Mouse (Mus musculus): ENCODE measurements around the gene Pptc7.

The Pptc7 gene

DNA sequence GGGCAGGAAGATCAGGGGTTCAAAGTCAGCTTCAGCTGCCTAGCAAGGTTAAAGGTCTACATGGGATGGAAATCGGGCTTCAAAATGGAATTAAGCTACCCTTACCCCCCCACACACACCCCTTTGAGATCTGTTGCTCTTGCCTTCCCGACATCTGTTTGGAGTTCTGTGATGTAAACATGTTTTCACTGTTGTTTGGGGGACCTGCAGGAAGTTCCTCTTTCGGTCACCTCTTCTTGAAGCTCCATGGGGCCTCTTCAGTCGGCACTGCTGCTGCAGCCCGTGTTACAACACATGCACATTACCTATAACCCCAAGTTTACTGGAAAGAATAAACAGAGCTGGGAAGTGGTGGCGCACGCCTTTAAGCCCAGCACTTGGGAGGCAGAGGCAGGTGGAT is 17.0 kb upstream of the Pptc7 start:
- DNase-seq (ENCODE audit: low spot score in 2 of 2): no peak

DNA sequence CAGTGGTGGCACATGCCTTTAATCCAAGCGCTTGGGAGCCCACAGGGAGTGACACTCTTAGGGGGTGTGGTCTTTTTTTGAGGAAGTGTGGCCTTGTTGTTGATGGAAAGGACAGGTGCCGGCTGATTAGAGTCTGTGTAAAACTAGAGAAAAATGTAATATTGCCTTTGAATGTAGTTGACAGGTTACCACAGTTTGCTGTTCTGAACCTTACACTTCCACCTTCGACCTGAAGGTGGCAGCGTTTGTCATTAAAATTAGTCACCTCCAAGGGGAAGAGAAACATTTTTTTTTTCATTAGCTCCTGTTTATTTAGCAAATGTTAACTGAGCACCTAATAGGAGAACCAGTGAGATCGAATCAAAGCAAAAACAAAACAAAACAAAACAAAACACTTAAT is 16.3 kb upstream of the Pptc7 start:
- DNase-seq (ENCODE audit: low spot score in 2 of 2): peak; percentile 74 to 76

DNA sequence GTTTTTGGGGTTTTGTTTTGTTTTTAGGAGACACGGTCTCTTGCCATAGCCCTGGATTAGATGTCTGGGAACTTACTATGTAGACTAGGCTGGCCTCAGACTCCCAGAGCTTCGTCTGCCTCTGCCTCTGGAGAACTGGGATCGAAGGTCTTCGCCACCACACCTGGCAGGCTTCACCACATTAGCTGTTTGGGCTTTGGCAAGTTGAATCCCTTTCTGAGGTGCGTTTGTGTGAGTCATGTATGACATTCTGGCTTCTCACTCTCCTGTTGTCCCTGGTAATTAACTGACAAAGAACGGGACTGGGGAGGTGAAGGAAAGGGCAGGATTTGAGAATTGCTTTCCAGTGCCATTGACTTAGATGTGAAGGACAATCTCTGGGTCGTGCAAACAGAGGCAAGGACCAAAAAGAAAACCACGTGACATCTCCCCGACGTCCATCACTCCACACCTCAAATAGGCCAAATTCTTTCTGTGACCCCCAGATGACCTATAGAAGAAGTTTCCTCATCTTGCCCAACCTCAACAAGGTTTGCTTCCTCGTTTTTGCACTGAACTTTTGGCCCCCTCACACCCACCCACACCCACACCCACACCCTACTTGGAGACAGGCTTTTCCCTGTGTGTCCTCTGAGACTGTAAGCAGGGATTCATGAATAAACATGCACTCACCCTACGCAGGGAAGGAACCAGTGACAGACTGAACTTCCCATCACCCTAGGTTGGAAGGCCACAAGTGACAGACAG is 15.1 kb upstream of the Pptc7 start:
- no peak for DNase-seq (ENCODE audit: low spot score in 2 of 2)

DNA sequence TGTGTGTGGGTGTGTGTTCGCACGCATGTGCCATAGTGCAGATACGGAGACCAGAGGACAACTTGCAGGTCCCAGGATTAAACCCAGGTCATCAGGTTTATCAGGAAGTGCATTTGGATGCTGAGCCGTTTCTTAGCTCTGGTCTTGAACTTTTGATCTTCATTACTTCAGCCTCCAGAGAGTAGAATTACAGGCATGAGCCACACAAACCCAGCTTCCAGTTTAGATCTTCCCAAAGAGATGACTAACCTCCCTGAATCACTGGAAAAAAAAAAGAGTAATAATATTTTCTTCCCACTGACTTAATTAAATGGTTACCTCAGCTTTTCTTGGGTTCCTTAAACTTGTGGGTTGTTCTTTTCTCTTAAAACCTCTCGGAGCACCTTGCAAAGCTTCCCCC is 11.3 kb upstream of the Pptc7 start:
- DNase-seq (ENCODE audit: low spot score in 2 of 2): no peak

DNA sequence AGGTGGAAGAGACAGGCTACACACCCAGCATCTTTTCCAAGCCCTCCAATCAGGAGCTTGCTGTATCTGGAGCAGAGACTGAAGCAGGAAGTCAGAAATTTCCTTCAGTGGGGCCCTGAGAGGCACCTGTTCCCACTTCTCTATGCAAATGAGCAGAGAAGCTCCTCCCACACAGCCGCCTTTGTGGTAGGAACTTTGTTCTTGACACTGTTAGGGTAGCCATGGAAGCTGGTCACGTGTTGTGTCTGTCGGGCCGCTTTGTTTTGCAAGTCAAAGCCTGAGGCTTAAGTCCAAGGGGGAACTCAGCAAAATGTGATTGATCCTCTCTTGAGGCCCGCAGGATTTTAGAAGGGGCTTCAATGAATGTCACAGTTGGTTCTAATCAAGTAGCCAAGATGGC is 9.4 kb upstream of the Pptc7 start:
- DNase-seq (ENCODE audit: low spot score in 2 of 2): no peak

DNA sequence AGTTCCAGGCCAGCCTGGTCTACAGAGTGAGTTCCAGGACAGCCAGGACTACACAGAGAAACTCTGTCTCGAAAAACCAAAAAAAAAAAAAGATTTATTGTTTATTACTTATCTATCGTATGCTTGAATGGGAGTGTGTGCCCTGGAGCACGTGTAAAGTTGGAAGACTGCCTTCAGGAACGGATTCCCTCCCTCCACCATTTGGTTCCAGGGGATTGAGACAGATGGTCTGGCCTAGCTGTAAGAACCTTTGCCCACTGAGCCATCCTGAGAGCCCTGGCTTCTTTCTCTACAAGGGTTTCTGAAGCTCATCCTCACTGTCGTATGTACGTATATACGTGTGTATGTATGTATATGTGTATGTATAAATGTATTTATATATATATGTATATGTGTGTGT is 5.2 kb upstream of the Pptc7 start:
- no peak for DNase-seq (ENCODE audit: low spot score in 2 of 2)

DNA sequence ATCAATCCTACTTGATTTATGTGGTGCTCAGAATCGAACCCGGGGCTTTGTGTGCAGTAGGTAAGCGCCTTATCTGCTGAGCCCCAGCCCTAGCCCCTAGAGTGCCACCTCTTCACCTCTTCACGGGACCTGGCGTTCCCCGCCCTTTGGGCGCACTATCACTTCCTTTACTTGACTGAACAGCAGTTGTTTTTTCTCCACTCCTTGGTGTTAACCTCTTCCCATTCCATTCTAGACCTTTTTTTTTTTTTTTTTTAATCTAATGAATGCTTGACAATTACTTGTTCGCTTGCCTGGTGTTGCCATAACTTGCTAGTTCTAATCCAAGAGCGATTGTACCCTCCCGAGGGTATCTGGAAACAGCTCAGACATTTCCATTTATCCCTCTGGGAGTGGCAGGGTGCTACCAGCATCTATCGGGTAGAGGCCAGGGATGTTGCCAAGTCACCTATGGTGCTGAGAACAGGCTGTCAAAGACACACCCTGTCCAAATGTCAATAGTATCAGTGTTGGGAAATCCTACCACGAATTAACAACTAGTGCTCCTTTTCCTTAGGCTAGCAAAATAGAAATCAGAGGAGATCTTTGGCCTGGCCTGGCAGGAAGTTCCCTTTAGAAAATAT is 4.3 kb upstream of the Pptc7 start:
- no peak for DNase-seq (ENCODE audit: low spot score in 2 of 2)

DNA sequence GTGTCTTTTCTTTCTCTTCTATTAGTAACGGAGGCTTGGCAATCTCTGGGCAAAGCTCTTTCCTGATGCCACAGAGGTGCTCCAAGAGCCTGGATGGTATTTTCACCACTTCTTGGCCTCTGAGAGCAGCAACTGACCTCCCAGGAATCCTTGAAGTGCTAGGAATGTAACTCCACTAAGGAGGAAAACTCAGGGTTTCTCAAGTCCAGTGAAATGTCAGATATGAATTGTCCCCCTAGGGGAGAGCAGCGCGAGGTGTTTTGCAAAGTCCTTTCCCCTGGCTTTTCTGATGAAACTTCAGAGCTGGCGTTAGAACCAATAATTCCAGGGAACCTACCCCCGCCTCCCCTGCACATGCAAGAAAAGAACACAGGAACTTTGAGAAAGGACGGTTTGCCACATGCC is 3.7 kb upstream of the Pptc7 start:
- no peak for DNase-seq (ENCODE audit: low spot score in 2 of 2)

DNA sequence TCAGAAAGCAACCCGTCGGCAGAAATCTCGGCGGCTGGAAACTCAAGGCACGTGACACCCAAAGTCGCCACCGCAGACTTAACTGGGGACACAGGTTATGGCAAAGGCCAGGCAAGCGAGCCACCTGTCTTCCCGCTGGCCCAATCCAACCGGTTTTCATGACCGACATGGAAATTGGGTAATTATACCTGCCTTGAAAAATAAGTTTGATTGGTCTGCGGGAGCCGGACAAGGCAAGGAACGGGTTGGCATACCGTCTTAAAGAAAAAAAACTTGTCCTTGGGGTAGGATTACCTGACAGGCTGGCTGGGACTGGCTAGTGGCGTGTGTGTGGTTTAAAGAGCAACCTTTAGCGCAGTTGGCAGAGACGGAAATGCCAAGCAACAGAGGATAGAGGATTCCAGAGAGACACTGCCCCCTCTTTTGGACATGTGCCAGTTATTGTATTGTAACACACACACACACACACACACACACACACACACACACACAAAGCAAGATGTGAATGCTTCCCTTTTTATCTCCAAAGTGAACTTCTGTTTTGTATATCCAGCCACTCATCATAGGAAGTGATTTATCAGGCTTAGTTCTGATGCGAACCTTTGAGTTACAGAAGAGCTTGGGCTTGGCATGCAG is 3.2 kb upstream of the Pptc7 start:
- DNase-seq (ENCODE audit: low spot score in 2 of 2): peak; percentile 60 to 69

DNA sequence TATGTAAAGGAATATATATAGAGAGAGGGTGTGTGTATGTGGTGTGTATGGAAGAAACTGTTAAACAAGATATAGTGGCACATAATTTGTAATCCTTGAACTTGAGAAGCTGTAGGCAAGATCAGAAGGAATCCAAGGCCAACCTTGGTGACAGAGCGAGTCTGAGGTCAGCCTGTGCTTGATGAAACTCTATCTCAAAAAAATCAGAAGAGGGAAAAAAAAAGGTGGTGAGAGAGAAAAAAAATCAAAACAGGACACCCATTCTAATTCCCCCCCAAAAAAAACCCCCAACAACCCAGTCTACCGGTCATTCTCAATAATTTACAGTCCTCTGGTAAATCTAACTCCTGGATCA is 360 bp upstream of the Pptc7 start:
- no peak for DNase-seq (ENCODE audit: low spot score in 2 of 2)

DNA sequence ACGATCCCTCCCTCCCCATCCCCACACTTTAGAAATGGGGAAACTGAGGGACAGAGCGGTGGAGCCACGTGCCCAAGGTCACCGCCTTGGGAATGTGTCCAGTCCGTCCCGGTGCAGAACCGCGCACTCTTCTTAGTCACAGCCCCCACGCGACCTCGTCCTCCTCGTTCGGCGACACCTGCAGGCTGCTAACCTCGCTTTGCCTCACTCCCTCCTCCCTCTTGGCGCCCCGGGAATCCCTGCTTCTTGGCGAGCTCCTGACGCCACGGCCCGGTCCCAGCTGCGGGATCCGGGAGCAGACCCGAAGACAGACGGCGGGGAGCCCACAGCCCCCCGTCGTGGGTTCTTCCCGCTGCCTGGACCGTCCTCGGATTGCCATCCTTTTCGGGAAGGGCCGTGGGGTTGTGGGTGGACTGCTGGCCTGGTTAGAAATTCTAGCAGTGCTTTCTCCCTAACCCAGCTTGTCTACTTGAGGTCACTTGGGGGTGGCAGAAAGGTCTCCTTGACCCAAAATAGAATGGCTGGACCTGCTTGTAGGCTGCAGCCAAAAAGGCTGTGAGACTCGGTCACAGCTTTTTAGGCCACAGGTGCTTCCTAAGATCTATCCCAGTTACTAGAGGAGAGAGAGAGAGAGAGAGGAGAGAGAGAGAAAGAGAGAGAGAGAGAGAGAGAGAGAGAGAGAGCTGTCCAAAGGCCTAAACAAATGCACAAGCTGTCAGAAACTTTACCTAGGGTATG is 1.0 kb downstream of the Pptc7 start:
- peak; percentile 30 to 49 for DNase-seq (ENCODE audit: low spot score in 2 of 2)

DNA sequence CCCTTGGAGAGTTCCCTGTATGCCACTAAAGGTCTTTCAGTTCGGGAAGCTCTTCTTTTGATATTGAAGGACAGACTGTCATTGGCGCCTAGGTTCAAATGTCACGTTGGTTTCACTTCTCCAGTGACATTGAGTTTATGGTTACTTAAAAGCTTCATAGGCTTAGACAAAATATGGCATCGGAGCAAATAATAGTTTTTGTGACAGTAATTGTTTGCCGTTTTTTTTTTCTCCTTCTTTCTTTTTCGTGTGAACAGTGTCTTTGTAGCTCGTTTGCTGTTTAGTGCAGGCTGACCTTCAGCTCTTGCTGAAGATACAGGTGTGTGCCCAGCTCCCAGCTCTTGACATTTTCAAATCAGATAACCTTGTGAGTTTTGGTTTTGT is 1.6 kb downstream of the Pptc7 start:
- no peak for DNase-seq (ENCODE audit: low spot score in 2 of 2)

DNA sequence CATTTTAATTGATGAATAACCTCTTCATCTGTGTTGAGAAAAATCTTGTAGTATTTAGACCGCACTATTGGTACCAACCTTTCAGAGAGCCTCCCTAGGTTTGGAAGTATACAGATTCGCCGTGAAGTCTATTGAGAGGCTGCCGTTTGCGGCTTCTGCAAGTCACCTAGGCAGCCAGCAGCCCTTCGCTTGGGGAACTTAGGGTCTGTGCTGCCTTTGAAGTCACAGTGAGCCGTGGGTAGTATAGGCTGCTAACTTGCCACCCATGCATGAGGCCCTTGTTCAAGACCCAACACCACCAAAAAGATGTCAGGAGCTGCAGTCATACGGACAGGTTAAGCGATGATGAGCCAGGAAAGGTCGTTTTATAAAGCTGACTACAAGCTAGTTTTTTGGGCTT is 2.0 kb downstream of the Pptc7 start:
- DNase-seq (ENCODE audit: low spot score in 2 of 2): no peak

DNA sequence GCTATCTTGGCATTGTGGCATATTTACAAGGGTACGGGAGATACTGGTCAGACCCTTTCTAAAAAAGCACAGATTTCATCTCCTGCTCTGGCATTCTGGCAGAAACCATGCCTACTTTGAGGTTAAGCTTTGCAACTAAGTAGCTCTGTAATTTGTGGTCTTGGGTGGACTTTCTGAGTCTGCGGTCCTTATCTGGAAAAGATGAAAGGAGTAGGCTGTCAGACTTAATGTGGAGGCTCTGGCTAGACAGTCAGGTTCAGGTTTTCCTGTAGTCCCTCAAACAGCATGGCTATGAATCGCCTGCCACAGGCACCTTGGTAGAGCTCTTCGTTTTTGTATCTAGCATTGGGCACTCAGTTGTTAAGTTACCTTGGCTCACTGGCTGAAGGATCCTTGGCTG is 2.9 kb downstream of the Pptc7 start:
- no peak for DNase-seq (ENCODE audit: low spot score in 2 of 2)

DNA sequence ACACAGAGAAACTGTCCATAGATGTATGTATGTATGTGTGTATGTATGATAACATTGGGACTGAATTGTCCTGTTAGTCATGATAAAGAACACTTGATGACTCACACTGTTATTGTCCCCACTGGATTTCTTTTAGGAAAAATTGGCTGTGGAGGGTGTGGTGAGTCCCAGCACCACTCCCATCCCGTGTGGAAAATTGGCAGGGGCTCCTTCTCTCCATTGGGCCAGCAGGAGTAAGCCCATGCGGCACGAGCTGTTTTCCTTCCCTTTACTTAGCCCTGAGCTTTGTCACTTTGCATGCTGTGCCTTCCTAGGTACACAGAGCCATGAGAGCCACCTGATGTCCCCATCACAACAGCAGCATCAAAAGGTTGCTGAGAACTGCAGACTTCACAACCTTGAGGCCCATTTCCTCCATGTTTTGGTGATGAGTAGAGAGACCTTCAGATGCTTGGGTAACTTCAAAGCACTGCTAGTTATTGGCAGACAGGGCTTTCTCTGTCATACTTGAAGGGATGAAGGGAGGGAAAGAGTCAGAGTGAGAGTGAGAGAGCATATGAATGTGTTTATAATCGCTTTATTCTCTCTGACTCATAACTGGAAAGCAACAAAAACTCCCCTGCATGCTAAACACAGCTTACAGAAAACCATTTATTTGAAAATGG is 4.1 kb downstream of the Pptc7 start:
- DNase-seq (ENCODE audit: low spot score in 2 of 2): no peak

DNA sequence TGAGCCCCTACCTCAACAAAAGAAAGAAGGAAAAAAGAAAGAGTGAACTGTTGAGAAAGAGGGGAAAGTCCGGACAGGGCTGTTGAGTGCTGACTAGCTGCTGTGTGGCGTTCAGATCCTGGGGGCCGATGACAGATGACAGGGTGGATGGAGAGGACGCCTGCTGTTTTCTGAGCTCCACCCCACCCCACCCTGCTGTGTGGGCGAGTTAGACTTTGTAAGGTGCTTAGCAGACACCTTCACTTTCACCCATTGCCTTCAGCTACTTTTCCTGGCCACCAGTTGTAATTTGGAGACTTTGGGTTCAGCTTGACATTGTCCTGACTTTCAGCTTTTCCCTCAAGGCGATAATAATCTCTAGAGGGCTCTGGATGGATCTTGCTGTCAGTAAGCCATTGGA is 7.0 kb downstream of the Pptc7 start:
- DNase-seq (ENCODE audit: low spot score in 2 of 2): no peak

DNA sequence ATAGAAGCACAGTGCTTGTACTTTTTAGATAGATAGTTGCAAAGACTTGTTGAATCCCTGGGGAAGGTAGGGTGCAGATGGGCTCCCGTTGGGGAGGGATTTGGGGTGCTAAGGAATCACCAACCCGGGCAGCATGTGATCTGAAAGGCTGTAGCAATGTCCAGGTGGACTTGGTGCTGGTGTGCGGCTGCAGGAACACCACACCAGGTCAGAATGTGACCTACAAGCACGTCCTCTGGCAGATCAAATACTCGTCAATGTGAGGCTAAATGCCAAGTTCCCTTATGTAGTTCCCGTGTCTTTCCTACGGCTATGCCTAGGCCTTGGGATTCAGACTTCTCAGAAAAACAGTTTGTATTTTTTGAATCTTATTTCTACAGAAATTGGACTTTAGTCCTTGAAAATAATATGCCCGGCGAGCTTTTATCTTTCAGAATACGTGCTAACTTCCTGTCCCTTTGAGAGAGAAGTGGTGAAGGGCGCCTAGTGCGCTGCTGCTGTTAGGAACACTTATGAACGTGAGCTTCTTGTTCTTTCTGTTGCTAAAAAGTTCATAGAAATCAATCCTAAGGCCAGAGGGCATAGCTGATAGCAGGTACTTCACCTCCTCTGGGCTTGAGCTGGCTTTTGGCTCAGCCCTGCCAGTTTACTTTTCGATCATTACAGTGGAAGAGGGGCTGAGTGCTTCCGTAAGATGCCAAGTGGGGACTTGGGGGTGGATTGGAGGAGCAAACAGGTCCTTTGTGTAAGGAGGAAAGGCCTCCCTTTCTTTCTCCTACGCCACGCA is 7.6 kb downstream of the Pptc7 start:
- no peak for DNase-seq (ENCODE audit: low spot score in 2 of 2)

DNA sequence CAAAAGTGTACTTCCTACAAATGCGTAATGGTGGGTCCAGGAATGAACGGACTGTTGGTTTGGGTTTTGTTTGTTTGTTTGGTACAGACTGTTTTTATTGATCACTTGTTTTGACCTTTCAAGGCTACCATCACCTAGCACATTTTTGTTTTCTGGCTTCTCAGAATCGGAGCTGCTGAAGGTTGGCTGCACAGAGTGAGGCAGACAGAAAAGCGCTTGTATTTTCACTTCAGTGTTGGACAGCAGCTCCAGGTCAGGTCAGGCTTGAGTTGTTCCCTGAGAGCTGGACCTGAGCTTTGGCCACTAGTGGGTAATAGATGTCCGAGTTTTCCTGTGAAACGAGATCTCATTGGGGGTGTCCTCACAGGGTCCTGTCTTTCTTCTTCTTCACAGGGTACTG is 9.0 kb downstream of the Pptc7 start:
- DNase-seq (ENCODE audit: low spot score in 2 of 2): no peak

DNA sequence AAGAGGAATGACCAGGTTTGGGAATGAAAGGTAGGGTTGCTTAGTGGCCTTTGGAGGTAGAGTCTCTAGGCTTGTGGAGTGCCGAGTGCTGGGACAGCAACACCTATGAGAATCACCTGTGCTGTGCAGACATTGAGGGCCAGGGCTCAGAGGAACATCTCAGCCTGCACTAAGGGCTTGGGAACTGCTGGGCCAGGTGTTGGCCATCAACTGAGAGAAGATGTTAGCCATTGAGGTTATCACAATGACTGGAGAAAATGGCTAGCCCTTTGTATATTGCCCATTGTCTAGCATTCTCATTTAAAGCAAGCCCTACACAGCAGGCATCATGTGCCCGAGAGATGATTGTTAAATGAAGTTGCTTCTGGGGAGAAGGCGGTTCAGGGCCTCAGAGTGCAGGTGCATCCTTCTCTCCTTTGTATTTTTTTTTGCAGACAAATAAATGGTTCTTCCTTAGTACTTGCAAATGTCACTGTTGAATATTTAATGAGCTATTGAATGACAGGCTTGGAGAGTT is 10.1 kb downstream of the Pptc7 start:
- DNase-seq (ENCODE audit: low spot score in 2 of 2): no peak

DNA sequence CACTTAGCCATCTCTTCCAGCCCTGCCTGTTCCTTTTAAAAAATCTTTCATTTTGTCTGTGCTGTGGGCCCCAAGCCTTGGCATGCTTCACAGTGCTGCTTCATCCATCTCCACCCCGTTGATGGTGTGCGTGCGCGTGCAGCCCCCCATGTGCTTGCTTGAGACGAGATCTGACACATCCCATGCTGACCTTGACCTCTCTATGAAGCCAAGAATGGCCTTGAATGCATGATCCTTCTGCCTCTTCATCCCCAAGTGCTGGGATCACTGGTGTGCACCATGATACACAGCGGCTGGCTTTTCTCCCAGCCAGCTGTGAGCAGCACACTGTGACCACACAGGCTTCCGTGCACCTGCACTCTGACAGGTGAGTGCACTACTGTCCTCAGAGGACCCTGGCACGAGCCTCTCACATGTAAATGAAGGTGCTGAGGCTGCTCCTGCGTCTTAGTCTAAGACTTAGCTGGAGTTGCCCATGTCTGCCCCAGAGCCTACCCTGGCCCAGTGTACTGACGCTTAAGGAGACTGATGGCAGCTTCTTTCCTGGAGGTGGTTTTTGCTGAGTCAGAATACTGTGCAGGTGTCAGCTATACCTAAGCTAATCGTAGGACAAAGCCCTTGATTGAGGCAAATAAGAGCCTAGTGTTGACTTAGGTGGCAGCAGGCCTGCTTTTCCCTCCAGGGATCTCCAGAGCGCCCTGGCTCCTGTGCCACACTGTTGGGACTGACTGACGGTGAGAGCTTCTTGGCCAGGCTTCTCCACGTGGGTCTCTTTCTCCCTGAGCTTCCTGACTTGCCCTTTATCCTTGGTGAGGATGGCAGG is 11.2 kb downstream of the Pptc7 start:
- DNase-seq (ENCODE audit: low spot score in 2 of 2): no peak
